Mouse (Mus musculus) layer of hippocampus, postnatal 10 days (tissue): ENCODE data around the gene 1700001P01Rik. TPM values are rescaled to one million over a fixed set of nuclear protein-coding genes. Genes with fewer than 3 reads are reported as not detected.
"Not testable (repeated sequence)": the region's sequence is repeated elsewhere in the genome, so short reads cannot be mapped to it uniquely, and the experiment has no call there.

Experiments used
- DNase-seq, 2 experiments: peaks; one replicate each; pipeline ENCODE4 v3.0.0; 2021; ENCODE audit warnings: low spot score in 2 of 2
- total RNA-seq, 2 experiments: library from RNA; stranded (reverse); gene quantifications; 2 replicates each; pipeline ENCODE4 v1.2.3; 2021

1700001P01Rik gene
- total RNA-seq, 2 experiments from 2014 or later = 0.58 to 0.85 TPM

DNA sequence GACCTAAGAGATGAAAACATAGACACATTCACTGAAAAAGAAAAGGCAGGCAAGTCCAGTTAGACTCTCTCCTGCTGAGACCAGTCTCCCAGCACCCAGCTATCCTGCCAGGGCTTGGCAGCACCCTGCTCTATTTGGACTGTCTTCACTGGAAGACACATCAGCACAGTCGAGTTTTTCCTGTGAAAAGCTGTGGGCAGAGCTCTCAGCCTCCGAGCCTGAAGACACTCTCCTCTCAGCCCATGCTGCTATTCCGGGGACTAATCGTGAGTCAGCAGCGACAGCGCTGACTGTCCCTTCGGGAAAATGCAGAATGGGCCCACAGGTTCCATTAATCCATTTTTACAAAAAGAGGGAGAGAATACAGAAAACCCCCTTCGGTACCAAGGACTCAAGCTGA, 22.4 kb downstream of the 1700001P01Rik start:
- no peak for DNase-seq

GRCm38 (mm10) chr11:97748496-97748895, 27.2 kb downstream of the 1700001P01Rik start:
- no peak for DNase-seq

DNA sequence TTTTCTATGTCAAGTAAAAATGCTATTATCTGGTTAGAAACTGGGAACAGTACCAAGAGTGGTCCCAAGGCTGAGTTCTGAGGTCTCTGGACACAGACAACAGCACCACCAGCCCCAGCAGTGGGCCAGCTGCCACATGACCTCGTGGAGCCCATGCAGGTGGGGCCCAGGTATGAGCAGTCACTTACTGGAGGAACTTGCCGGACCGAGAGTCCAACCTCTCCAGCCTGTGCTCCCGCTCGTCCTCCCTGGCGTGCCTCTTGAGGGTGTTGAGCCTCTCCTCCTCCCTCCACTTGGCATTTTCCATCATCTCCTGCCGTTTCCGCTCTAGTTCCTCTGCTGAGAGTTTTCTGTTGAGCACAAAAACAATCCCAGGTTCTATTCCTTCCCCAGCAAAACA, 27.9 kb downstream of the 1700001P01Rik start:
- DNase-seq = no peak

DNA sequence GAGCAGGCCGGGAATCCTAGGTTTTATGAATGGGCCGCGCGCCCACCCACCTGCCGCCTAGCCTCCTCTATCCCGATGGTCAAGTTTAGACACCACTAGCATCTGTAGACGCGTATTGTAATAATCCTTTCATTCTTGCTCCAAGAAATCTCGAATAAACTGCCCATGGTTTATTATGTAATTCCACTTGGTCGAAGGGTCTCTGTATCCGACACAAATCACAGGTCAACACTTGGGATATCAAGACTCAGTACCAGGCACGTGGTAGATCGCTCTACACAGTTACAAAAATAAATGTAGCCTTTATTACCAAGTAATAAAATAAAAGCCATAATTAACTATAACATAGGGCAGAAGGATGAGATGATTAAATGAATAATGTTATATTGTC, 30.4 kb downstream of the 1700001P01Rik start:
- DNase-seq = no peak

GRCm38 (mm10) chr11:97744718-97745330, 30.9 kb downstream of the 1700001P01Rik start:
- peak; percentile 98 for DNase-seq

DNA sequence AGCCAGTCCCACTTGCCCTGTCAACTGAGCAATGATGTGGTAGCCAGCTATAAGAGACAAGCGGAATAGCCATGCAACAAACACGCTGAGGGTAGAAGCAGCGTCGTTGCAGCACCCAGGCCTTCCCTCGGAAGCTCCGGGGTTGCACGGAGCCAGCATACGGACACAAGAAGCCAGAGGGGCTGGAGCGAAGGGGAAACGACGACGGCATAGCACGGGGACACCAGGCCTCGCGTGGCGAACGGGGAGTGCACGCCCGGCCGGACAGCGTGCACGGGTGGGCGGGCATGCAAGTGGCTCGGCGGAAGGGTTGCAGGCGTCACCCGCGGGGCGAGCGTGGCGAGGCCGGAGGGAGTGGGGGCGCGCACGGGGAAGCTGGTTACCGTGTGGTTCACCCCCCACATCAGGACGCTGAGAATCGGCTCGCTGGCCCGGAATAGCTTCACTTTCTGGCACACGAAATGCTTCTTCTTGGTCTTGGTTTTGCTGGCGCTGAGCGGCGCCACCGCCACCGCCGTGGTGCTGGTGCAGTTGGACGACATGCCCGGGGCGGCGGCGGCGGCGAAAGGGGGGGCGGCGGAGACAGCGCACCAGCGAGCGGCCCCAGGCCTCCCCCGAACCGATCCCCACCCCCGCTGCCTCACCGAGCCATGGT, 31.5 kb downstream of the 1700001P01Rik start, which contains the start of gene Pip4k2b:
Gene Pip4k2b, minus strand, starts transcription at position 642 of the 655 bp plus-strand sequence.
- no peak for DNase-seq

GRCm38 (mm10) chr11:97743423-97743822, 32.3 kb downstream of the 1700001P01Rik start:
- DNase-seq = no peak

GRCm38 (mm10) chr11:97742591-97742990, 33.1 kb downstream of the 1700001P01Rik start:
- no peak for DNase-seq

- DNase-seq = no peak
Measured at GRCm38 (mm10) chr11:97742157-97742556, 33.6 kb downstream of the 1700001P01Rik start.

GRCm38 (mm10) chr11:97740190-97740589, 35.5 kb downstream of the 1700001P01Rik start:
- DNase-seq = peak in 1 of 2 experiments; percentile 41

- no peak for DNase-seq
Measured at GRCm38 (mm10) chr11:97739155-97739554, 36.6 kb downstream of the 1700001P01Rik start.

GRCm38 (mm10) chr11:97738703-97739102, 37.0 kb downstream of the 1700001P01Rik start:
- no peak for DNase-seq

DNA sequence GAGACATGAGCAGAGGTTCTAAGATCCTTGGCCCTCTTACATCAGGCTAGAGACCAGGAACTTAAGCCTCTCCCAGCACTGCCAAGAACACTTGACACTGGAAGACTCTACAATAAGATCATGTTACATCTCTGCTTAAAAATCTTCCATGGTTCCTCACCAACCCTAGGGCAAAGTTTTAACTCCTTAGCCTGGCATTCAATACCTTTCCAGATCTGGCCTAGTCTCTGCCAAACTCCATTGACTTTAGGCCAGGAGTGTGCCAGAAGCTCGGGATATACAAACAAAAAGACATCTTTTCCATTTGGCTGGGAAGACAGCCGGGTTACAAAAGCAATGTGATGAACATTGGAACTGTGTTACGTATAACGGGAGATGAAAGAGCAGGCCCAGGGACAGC, 38.1 kb downstream of the 1700001P01Rik start:
- DNase-seq = no peak

GRCm38 (mm10) chr11:97736645-97737044, 39.1 kb downstream of the 1700001P01Rik start:
- DNase-seq = no peak

DNA sequence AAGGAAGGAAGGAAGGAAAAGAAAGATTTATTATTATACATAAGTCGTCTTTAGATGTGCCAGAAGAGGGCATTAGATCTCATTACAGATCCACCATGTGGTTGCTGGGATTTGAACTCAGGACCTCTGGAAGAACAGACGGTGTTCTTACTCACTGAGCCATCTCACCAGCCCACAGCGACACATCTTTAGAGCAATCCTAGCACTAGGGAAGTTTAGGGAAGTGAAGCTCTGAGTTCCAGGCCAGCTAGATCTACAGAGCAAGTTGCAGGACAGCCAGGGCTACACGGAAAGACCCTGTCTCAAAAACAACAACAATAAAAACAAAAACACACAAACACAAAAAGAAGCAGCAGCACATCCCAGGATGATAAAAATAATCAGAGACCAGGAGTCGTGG, 40.9 kb downstream of the 1700001P01Rik start:
- not testable (repeated sequence) for DNase-seq

- DNase-seq = no peak
Measured at GRCm38 (mm10) chr11:97733689-97734088, 42.0 kb downstream of the 1700001P01Rik start.

DNA sequence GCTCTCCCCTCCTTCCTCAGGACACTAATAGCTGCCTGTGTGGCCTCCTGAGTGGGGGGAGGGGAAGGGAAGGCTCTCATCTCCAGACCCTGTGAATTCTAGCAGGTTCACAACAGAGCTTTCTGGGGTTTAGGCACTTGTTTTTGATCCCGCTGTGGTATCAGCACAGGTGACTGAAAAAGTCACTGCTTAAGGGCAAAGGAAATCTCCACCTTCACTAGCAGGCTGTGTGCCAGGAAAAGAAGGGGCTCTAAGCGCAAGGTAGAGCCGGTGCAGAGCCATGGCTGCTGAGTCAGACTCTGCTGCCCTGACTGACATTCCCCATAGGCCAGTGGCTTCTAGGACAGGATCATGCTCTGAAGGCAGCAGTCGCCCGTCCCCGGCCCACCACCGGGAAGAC, 47.0 kb downstream of the 1700001P01Rik start:
- DNase-seq = no peak

- DNase-seq = no peak
Measured at GRCm38 (mm10) chr11:97728311-97728710, 47.4 kb downstream of the 1700001P01Rik start.

DNA sequence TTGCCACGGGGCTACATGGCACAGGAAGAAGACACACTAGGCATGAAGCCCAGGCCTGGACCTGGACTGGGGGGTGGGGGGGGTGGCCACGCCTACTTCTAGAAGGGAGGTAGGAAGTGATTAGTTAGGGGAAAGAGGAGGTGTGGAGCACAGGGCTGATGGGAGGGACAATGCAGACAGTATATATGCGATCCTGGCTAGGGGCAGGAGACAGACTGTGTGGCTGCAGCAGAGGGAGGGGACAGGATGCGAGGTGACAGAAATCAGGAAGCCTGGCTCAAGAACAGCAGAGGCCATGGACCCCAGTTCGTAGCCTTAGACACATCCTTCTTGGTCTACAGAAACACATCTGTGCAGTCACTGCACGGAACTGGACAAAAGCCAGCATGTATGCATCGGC, 52.0 kb downstream of the 1700001P01Rik start:
- no peak for DNase-seq
